Mouse (Mus musculus): ENCODE results near the gene Tnfrsf12a.

The Tnfrsf12a gene

DNA sequence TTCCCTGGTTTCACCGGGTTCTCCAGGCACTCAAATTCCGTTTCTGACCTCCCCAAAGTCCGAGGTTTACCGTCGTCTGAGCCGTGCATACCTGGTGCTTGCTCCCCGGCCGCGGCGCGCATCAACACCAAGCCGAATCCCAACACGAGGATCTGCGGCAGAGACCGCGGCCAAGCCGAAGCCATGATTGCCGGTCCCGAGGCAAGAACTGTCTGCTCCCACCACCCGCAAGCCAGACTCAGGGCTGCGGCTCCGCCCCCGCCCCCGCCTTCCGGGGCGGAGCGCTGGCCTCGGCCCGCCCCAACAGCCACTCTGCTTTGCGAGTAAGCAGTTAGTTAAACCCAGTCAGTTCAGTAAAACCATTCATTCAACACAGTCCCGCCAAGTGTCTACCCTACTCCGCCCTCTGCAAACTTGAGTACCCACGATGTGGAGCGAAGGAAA, at the start of gene Tnfrsf12a:
Gene Tnfrsf12a (minus strand): TSS at position 233 of the 444 bp plus-strand sequence.
- DNase-seq (ENCODE audit: low spot score) = peak; percentile 76

DNA sequence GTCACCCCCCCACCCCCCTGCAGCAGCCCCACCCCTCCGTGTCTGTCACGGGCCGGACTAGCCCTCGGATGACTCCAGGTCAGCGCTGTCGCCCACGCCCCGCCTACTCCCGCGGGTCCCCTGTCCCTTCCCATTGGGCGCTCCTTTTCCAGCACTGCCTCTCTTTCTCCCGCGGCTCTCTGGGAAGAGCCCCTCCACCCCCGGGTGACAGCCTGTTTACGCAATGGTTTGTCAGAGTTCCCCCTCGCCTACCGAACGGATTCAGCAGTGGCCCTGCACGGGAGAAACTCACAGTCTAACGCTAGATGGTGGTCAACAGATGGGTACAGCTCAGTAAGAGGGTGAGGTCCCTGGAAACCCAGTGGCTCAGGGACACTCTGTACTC, 49.5 kb upstream of the Tnfrsf12a start:
- DNase-seq (ENCODE audit: low spot score) = peak; percentile 46

DNA sequence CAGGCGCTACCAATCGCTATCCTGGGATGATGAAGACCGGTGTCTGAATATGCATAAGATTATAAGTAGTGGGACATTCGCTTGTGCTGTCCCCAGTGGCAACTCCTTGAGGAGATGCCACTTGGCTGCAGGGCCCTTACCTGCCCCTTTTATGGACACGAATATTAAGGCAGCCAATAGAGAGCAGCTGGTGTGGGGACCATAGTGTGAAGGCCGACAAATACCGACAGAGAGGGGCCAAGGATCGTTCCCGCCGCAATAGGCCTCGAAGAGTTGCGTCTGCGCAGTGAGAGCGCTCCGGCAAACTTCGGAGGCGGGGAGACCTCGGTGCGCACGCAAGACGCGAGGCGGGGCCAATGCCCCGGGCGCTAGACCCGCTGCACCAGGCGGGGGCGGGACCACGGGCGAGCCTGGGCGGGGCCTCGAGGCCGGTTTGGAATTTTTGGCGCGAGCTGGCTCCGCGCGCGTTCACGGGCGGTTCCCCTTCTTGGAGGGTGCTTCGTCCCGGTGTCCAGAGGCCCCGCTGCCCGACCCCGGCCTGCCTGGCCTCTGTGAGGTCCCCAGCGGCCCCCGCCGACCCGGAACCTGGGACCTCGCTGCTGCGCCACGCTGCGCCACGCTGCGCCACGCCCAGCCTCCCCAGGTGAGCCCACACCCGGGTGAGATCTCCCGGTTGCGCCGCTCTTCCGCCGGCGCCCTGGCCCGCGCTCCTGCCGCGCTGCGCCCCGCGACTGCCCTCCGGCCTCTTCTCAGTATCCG, 48.9 kb upstream of the Tnfrsf12a start, which contains the start of gene Pkmyt1:
Gene Pkmyt1 (plus strand): TSS at position 338 of the 759 bp plus-strand sequence.
- DNase-seq (ENCODE audit: low spot score) = peak; percentile 96

DNA sequence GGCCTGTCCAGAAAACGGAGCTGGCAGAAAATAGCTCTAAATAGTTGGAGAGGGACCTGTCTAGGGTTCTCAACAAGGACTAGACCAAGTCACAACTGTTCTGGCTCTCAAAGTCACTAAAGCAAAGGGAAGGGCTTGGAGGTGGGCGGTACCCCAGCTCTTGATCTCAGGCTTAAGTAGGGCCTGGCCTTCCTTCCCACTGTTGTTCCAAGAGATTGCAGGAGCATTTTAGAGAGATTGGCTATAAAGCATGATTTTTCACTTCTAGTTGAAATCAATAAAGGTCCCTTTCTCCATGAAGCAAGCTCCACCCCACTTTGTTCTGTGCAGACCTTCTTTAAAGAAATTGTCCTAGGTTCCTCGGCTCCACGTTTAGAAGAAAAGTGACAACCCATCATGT, 48.2 kb upstream of the Tnfrsf12a start:
- DNase-seq (ENCODE audit: low spot score) = no peak

DNA sequence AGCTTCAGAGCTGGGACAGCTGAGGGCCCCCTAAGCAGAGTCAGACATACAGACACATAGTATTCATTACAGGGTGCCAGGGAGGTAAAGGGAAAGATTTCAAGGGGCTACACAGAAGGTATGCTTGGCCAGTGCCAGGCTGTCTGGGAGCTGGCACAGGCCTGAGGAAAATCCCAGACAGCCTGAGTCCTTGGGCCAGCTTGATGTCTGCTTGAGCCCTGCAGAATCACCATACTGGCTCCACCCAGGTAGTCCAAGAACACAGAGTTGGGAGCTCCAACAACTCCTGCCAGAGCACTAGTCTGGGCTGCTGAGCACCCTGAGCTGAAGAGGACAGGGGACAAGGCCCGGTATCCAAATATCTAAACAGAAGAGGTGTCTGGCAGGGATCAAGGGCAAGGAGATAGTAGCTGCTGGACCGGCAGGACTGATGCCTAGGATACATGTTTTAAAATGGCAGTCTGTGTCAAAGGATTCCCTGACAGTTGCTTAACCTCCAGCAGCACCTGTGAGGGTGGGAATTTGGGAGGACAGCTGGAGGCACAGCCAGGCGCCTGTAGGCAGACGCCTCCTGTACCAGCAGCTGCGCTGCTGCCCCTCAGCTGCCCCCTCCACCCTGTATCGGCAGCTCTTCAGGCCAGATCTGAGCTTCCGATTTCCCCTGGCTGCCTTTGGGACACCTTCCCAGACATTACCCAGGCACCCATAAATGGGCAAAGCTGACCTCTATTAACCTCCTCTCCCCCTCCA, 45.3 kb upstream of the Tnfrsf12a start, which contains the start of gene 1520401A03Rik:
Gene 1520401A03Rik (minus strand): TSS at position 408 of the 750 bp plus-strand sequence.
- DNase-seq (ENCODE audit: low spot score) = no peak

DNA sequence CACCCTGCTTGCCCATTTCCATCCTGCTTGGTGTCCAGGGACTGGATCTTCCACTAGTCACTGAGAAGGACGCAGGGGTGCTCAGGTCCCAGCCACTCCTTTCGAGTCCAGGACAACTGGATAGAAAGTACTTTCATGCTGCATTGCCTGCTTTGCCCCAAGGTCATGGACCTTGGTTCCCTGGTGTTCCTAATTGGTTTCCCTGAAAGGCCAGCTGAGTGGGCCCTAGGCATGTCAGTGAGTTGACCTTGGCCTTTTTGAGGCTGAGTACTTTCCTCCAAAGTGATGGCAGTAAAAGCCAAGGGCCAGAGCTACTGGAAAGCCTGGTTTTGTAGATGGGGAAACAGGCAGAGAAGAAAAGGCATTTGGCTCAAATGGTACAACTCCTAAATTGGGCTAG, 44.6 kb upstream of the Tnfrsf12a start:
- DNase-seq (ENCODE audit: low spot score) = no peak

DNA sequence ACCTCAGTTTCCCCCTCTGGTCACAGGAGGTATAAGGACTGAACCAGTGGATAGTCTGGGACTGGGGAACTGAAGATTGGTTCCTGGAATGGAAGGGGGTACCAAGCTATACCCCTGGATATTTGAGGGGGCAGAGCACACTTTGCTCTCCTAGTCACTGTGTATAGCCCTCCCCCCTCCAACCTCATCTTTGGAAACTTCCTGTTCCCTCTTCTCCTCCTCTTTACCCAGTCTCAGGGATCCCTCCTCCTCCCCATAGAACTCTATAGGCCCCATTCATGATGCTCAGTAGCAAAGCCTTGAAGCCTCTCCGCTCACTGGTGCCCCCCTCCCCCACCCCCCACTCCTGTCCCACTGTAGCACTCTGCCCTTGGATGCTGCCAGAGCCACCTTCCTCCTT, 42.2 kb upstream of the Tnfrsf12a start:
- DNase-seq (ENCODE audit: low spot score) = no peak

DNA sequence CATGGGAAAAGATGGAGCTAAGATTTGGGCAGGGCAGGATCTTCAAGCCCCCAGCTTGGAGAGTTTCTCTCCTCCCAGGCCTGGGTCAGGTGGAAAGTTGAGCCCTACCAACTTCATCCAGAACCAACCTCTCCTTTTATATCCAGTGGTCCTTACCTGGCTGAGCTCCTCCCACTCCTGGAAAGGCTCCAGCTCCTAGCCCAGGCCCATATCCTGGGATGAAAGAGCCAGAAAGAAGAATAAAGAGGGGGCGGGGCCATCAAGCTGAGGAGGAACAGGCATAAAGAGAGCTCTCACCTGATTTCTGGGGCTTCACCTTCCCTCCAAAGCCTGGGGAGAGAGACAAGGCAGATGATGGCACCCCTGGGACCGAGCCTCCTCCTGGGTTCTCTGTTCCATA, 39.7 kb upstream of the Tnfrsf12a start:
- no peak for DNase-seq (ENCODE audit: low spot score)

DNA sequence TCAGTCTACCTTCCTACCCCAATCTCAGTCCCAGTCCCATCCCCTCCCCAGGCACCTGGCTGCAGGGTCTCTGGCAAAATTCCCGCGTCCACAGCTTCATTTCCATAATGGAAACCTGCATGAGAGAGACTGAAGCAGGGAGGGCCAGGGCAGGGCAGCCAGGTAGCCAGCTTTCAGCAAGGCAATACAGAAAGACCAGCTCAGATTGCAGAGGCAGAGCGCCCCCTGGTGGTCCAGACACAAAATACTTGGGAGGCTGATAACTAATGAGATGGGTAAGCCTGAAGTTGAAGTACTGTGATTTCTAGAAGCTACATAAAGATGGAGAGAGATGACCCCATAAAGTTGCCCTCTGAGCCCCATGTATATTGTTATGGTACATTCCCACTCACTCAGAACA, 28.9 kb upstream of the Tnfrsf12a start:
- DNase-seq (ENCODE audit: low spot score) = peak; percentile 58

DNA sequence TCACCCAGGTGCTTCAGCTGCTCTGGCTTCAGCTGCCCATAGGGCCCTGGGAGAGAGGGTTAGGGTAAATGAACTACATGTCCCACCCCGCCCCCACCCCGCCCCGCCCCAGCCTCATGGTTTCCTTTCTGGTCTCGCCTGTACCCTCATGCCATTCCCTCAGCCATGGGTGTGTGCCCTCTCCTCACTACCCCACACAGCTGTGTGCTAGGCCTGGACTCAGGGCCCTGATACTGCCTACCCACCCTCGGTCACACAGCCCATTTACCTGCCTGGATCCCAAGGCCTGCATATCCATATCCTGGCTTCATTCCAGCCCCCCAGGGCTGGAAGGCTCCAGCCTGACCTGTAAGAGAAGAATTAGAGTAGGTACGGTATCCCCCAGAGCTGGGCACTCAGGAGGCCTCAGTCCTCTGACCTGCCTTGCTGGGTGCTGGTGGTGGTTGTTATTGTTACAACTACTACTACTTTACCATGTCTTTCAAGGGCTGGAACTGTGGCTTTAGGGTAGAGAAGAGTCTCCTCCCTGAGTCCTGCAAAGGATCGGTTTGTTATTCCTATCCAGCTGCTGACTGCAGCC, 28.3 kb upstream of the Tnfrsf12a start:
- DNase-seq (ENCODE audit: low spot score) = no peak

DNA sequence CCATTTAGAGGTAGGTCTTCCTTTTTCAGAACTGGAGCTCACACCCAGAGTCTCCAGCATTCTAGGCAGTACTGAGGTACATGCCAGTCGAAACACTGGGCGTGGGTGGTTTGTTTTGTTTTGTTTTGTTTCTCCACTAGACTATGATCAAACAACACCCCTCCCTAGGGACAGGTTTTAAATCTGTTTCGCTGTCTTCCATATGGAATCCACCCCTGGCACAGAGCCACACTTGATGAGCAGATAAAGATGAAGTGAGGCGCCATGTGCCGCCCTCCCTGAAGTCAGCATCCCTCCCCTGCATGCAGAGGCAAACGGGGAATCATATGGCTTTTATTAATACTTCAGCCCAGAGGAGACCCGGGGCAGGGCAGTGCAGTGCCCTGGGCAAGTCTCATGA, 27.5 kb upstream of the Tnfrsf12a start:
- no peak for DNase-seq (ENCODE audit: low spot score)

DNA sequence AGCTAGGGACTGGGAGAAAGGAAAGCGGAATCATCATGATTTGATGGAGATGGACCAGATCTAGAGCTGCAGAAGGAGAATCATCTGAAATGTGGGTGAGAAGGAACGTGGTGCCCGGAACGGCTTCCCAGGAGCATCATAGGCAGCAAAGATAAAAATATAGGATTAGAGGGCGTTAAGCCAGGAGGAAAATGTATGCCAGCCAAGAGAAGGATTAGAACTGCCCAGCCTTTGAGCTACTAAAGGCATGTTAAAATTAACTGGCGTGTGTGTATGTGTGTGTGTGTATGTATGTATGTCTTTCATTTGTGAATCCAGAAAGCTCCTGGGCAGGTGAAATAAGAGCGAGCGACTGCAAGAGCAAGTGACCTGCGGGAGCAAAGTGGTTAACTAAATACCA, 26.0 kb upstream of the Tnfrsf12a start:
- no peak for DNase-seq (ENCODE audit: low spot score)

DNA sequence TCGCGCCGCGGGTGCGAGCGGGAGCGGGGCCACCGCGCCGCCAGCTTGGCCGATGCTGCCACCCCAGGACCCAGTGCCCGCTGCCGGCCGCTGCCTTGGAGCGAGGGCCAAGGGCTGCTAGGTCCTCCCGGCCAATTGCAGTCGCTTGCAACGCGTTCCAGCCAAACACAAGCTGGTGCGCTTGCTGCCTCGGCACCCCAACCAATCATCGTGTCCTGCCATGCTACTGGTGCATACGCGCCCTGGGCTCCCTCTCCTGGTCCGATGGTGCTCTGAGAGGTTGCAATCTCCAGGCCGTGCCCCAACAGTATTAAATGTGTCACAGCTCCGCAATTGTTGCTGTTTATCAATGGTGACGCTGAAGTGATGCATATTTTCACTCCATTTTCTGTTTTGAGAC, 22.8 kb upstream of the Tnfrsf12a start:
- peak; percentile 34 for DNase-seq (ENCODE audit: low spot score)

DNA sequence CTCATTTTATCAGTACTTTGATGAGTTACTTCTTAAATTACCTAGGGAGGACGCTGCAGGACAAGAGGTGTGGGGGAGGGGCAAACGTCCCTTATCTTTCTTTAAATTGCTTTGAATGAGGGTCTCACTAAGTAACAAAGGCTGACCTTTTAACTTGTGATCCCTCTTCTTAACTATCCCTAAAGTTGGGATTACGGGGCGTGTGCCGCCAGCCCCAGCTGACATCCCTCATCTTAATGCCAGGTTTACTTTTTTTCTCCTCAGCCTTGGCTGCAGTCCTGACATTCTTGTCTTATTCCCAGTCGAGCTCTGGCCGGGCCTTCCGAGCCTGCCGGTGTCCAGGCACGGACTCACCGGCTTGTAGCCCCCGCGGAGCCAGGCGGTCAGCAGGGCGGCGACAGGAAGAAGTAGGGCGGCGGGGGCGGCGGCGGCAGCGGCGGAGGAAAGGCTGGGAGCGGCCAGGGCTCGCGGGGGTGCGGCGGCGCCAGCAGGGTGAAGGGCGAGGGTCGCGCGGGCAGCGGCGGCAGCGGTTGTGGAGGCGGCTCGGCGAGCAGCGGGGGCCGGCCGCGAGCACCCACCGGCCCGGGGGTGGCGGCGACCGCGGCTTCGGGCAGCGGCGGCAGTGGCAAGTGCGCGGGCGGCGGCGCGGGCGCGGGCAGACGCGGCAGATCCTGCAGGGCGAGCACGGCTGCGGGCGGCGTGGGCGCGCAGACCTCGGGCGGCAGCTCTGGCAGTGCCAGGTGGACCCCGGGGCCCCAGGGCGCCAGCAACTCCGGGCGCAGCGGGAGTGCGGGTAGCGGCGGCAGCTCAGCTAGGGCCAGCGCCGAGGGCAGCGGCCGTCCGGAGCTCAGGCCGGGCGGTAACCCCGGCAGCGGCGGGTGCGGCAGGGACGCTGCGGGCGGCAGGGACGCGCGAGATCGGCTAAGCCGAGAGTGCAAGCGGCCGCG, 22.1 kb upstream of the Tnfrsf12a start:
- no peak for DNase-seq (ENCODE audit: low spot score)

DNA sequence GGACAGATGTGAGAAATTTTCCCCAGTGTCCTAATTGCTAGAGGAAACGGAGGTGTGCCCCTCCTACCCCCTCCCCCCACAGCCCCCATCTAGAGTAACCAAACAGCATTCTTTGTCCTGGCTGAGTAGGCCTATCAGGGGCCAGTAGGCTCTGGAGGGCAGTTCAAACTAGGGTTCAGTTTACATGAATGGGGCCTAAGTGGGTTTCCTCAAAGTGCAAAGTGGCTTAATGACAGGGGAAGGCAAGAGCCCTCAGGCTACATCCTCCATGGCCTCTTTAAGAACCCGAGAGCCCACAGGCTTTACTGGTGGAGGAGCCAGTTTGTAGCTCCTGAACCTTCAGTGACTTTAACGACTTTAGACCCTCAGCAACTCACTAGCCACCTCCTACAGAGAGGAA, 18.5 kb upstream of the Tnfrsf12a start:
- DNase-seq (ENCODE audit: low spot score) = no peak

DNA sequence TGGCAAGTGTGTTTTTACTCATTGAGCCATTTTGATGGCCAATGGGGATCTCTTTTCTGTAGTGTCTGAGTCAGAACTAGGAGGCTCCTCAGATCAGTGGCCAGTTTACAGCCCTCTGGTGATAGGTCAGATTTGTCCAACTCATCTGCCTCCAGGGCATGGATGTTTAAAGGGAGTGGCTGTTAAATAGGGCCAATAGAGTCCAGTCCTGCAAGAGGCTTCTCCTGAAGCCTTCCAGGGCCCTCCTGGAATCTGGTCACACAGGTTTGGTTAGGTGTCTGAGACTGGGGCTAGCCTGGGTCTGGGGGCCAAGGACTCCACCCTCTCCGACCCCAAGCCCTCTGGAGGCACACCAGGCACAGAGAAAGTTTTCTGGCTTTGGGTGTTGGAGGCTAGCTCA, 17.2 kb upstream of the Tnfrsf12a start:
- no peak for DNase-seq (ENCODE audit: low spot score)

DNA sequence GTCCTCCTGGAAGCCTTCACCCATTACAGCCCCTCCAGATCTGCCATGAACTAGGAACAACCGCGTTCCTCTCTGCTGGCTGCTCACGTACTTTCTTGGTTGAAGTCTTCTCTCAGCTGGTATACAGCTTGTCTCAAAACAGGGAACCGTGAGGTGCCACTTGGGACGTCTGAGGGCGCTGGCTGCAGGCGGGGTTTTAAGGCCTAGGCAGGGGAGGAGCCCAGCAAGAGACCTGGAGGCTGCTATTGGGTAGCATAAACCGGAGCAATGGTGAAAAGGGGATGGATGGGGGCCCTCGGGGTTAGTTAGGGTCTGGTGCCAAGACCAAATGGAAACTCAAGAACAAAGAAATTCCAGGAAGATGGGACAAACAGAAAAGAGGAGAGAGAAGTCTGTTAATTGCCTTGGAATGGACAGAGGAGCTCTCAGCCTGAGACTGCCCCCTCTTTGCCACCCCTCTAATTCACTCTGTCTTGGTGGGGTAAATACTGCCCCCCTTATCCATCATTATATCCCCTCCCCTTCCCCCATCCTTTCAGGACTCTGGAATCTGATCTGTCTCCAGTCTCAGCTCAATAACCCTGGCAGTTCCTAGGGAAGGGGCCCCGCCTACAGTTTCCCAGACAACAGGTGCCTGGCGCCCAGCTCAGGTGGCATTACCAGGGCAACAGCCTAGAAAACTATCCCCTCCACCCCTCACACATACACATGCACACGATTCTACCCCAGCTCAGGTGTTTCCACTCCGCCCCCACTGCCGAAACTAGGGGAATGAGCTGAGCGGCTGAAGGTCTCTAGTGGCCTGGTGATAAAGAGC, 6.8 kb upstream of the Tnfrsf12a start, which contains the start of gene Cldn9:
Gene Cldn9 (minus strand): TSS at position 171 of the 817 bp plus-strand sequence.
- DNase-seq (ENCODE audit: low spot score) = no peak

DNA sequence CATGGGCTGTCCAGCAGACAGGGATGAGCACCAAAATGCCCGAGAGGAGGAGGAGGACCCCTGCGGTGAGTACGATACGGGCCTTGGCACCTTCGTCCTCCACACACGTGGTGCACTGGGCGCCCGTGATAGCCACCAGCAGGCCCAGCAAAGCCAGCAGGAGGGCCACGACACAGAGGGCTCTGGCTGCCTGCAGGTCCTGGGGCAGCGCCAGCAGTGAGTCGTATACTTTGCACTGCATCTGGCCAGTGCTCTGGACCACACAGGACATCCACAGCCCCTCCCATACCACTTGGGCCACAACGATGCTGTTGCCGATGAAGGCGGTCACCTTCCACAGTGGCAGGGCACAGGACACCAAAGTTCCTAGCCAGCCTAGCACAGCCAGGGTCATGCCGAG, 6.0 kb upstream of the Tnfrsf12a start:
- DNase-seq (ENCODE audit: low spot score) = no peak

DNA sequence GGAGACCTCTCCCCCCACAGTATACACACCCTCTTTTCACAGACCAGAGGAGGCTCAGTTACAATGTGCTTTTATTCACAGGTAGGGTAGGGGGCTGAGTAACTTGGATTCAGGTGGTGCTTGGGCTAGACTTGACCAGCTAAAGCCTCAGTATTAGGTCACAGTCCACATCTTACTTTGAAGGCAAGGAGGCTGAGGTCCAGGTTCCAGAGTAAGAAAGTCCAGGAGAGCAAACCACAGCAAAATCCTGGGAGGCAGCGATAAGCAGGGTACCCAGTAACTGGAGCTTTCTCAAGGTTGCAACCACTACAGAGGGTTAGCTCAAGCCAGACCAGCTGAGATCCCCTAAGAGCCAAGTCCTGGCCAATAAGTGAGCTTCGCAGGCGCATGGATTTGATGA, 5.3 kb upstream of the Tnfrsf12a start:
- DNase-seq (ENCODE audit: low spot score) = no peak

DNA sequence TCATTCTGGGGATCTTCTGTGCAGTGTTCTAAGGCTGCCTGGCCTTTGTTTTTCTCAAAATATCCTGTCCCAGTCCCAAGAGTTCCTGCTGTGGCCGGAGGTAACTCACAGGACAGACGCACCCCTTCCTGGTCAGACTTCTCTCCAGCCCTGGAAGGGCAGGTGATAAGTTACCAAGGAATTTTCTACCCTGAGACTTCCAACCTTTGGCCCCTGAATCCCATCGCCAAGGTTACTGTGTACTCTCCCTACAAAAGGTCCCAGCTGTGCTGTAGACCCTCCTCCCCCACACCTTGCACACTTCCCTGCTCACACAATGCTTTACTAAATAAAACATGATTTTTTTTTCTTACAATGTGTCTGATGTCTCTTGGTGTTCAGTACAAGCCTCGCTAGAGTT, 4.8 kb upstream of the Tnfrsf12a start:
- DNase-seq (ENCODE audit: low spot score) = no peak

DNA sequence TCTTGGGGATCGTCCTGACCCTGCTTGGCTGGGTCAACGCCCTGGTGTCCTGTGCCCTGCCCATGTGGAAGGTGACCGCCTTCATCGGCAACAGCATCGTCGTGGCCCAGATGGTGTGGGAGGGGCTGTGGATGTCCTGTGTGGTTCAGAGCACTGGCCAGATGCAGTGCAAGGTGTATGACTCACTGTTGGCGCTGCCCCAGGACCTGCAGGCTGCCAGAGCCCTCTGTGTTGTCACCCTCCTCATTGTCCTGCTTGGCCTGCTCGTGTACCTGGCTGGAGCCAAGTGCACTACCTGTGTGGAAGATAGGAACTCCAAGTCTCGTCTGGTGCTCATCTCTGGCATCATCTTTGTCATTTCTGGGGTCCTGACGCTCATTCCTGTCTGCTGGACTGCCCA, 3.8 kb upstream of the Tnfrsf12a start:
- DNase-seq (ENCODE audit: low spot score) = no peak
